Mouse (Mus musculus): ENCODE data around the gene Trak1.

The Trak1 gene

DNA sequence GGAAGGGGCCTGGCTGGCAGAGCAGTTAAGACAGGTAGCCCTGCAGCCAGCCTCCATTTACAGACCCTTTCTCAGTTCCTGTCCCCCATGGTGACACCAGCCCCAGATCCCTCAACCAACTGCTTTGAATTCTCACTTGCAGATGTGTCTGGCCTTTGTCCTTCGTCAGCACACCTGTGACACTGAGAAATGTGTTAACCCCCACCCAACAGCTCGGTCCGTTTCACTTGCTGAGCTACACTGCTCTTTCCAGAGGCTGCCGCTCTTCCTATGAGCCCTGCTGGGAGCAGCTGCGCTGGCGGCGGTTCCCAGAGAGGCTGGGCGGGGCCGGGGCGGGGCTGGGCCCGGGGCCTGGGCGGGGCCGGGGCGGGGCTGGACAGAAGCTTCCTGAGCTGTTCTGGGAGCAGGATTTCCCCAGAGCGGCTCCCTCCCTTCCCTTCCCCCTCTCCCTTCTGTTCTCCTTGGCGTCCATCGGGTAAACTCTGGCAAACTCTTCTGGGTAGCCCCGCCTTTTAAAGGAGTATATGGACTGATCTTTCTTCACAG lies 74.1 kb downstream of the Trak1 start:
- DNase-seq (ENCODE audit: low read depth, low spot score): peak; percentile 92

DNA sequence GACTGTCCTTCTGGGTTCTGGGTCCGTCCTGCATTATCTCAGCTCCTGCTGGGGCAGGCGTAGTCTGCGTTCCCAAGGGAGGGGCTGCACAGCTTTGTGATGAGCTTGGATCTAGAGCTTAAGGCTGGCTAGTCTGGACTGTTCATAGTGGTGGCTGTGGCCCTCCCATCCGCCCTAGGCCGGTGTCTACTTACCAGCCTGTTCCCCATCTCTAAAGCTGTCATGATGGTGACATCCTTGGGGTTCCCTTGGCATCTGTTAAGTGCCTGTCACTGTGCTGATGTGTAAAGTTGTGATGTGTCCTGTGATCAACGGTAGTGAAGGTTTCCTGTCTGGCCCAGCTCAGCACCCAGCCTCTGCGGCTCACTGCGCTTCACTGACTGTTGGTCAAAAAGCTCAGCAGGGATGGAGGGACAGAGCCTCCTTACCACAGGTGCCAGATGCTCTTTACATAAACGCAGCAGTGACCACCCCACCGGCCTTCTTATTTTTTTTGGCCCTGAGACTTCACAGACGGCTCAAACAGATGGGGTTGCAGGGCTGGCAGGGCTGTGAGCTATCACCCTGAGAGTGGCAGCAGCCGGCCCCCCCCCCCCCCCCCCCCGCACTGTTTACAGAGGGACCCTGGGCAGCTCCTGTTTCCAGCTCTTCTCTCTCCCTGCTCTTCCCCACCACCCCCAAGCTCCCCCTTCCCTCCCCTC lies 74.8 kb downstream of the Trak1 start:
- DNase-seq (ENCODE audit: low read depth, low spot score): no peak

DNA sequence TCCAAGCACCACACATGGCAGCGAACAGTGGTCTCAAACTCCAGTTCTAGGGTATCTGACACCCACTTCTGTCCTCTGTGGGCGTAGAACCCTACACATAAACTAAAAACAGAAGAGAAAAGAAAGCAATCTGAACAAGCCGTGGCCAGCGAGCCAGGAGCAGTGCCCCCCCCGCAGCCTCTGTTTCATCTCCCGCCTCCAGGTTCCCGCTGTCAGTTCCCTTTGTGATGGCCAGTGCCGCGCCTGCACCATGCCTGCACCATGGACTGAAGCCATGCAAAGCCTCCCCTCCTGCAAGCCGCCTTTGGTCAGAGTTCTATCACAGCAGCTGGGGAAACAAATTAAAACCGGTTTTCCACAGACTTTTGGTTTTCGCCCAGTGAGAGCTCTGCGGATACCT lies 75.8 kb downstream of the Trak1 start:
- no peak for DNase-seq (ENCODE audit: low read depth, low spot score)

DNA sequence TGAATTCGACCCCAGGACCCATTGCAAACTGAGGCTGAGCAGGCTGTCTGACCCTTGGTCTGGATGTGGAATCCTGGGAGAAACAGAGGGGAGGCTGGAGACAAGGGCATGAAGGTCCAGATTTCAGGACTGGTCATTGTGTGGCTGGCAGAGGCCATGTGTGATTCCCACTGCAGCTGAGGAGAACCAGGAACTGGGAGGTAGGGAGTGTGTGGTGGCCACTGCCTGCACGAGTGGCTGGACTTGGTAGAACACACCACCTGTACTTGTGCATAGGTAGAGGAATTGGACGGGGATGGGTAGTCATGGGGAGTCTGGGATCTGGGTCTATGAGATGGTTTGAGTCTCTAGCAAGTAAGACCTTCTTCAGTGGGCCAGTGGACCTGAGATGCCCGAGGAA lies 76.2 kb downstream of the Trak1 start:
- DNase-seq (ENCODE audit: low read depth, low spot score): no peak

DNA sequence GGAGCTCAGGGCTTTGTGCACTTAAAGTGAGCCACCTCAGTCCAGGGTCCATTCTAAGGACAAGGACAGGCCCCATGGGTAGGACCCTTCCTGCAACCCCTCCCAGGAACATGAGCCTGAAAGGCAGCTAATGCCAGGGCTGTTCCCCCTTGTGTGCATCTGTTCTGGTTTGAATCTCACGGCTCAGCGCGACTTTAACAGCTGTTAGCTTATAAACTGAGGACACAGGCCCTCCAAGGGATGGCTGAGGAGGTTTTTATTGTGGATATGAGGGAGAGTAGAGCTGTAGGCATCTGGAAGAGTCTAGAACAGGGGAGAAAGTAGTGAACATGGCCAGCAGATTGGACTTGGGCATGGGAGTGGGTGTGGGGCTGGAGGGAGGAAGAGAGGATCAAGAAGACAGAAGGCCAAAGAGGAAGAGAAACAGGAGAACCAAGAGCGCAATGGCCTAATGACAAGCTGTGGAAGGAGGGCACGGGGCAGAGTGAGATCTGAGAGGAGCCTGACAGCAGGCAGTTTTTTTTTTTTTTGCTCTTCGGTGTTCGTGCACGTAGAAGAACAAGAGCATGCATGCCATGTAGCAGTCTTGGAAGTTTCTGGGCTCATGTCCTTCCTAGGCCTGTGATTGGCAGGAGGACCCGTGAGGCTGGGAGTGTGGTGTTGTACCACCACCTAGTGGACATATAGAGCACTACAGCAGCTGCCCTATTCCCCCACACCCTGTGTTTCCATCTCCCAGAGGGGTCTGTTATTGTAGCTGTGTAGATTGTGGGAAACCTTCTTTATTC lies 77.0 kb downstream of the Trak1 start:
- peak; percentile 85 for DNase-seq (ENCODE audit: low read depth, low spot score)

DNA sequence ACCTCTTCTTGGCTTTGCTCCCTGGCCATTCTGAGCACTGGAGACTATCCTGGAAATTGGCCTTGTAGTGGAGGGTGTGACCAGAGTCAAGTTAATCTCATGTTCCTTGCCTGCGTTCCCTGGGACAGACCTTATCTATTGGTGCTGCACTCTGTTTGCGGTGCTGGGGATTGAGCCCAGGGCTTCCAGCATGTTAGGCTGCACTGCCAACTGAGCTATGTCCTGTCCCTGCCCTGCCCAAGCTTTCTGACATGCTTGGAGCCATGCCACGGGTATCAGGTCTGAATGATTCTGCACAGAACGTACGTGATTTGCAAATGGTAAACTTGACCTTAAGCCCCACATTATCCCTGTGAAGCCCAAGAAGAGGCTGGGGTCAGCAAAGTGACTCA lies 77.6 kb downstream of the Trak1 start:
- DNase-seq (ENCODE audit: low read depth, low spot score): no peak

DNA sequence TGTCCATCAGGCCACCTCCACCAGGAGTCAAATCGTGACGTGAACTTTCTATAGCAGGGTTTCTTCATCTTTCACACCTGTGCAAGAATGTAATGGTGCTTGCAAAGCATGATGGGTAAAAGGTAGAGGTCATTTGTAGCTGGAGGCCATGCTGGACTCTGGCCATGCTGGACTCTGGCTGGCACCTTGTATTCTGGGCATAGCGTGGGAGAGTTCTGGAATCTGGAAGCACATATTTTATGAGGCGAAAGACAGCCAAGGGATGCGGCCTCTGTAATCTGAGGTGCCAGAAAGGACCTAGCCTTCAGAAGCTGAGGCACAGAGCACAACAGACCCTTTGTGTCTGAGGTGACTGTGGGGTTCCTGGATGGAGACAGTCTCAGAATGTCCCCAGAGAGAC lies 78.8 kb downstream of the Trak1 start:
- no peak for DNase-seq (ENCODE audit: low read depth, low spot score)

DNA sequence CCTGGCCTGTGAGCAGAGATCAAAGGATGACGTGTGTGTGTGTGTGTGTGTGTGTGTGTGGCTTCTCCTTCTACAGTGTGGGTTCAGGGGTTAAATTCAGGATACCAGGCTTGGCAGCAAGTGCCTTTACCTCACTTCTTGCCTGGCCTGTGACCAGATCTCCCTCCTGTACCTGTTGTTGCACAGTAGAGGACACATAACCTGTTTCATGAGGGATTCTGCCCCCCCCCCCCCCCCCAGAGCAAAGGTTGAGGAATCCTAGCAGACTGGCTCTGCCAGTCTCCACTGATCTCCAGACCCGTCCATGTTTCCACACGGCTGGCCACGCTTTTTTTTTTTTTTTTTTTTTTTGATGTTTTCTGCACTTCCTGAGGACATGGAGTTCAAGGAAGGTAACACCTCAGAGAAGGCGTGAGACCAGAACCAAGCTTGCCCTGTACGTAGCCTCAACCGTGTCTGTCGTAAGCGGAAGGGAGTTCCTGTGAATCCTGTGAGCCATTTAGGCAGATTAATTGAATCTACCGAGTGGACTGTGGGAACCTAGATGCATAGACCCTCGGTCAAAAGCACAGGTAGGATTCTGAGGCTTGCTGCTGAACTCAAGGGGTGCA lies 83.1 kb downstream of the Trak1 start:
- no peak for DNase-seq (ENCODE audit: low read depth, low spot score)

DNA sequence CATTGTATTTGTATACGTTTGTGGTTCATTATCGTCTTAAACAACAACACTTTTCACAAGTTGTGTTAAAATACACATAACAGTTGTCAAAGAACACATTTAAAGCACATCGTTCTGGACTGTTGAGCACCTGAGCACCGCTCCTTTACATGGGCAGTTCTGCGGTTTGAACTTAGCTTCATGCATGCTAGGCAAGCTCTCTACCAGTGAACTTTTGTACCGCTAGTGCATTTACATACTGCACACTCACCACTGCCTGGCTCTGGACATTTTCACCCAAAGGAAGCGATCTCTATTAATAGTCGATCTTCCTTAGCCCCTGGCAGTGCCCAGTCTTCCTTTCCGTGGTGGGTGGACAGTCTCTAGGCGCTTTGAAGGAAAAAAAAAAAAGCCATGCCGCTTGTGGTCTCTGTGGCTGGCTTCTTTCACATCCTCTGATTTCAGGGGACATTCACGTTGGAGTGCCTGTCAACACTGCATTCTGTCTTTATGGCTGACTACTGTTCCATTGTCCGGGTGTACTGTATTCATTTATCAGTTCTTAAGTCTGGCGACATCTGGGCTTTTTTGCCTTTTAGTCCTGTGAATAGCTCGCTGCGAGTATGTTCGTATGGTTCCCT lies 84.5 kb downstream of the Trak1 start:
- no peak for DNase-seq (ENCODE audit: low read depth, low spot score)

DNA sequence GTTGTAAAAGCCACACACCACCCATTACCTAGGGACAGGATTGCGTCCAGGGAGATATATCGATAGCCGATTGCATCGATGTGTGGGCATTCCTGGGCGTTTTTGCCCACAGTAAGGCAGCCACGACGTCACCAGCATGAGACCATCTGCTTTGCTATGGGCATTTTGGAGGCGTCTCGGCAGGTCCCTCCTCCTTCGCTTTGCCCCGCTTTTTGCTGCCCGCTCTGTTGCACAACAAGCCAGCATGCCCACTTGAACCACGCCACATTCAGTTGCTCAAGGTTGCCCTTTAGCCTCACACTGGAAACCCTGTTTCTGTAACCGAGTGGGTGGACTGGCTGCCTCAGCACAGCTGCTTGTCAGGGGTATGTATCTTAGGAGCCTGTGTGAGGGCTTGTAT lies 85.3 kb downstream of the Trak1 start:
- DNase-seq (ENCODE audit: low read depth, low spot score): no peak

DNA sequence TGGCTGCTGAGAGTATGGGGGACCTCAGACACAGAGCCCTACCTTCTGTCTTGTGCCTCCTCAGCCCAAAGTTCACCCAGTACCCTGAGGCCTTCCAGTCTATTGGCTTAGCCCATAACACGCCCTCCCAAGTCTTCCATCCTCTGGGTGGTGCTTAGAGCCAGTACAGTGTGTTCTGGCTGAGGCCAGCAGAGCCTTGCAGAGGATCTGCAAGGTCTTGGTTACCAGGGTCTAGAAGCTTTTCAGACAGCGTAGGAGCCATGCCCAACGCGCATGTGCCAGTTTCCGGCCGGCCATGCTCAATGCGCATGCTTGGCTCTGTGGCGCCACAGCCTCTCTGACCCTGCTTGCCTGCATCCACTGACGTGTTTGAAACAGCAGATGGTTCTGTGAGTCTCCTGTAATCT lies 85.9 kb downstream of the Trak1 start:
- no peak for DNase-seq (ENCODE audit: low read depth, low spot score)

DNA sequence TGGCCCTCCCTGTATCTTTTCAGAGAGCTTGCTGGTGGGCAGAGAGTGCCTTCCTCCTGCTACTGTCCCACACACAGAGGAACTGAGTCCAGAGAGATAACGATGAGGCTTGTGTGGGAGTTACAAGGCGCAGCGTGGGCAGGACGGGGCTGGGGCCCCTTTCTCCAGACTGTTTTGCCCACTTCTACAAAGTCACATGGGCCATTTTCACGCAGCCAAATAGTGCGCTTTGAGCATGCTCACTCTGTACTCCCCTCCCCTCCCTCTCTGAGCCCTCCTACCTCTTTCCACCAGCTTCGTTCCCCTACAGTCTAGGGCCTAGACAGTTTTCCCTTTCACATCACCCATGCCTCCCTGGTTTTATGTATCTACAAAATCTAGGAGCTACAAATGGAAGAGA lies 87.3 kb downstream of the Trak1 start:
- DNase-seq (ENCODE audit: low read depth, low spot score): no peak

DNA sequence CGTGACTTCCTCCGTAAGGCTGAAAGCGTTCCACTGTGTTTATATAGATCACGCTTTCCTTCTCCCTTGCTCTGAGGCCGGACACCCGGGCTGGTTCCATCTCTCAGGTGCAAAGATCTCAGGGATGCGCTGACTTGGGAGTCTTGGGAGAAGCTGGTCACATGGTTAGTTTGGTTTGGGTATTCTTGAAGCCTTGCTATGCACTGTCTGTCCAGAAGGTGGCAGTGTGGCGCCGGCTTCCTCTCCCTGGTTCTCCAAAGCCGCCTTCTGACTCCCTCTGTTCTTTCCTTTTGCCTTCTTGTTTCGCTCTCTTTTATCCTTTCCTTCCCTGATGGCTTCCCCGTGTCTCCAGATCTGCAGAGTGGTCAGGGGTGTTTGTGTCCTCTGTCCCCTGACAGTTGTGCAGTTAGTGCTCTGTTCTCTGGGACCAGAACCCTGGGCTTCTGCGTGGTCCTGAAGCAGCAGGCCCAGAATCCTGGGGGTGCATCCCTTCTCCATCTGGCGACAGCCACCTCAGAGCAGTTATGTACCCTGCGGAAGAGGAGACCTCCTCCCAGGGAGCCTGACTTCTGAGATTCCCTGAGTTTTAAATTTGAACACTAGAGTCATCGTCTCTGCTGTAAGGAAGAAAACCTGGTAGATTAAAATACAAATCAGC lies 87.9 kb downstream of the Trak1 start:
- DNase-seq (ENCODE audit: low read depth, low spot score): peak; percentile 83

DNA sequence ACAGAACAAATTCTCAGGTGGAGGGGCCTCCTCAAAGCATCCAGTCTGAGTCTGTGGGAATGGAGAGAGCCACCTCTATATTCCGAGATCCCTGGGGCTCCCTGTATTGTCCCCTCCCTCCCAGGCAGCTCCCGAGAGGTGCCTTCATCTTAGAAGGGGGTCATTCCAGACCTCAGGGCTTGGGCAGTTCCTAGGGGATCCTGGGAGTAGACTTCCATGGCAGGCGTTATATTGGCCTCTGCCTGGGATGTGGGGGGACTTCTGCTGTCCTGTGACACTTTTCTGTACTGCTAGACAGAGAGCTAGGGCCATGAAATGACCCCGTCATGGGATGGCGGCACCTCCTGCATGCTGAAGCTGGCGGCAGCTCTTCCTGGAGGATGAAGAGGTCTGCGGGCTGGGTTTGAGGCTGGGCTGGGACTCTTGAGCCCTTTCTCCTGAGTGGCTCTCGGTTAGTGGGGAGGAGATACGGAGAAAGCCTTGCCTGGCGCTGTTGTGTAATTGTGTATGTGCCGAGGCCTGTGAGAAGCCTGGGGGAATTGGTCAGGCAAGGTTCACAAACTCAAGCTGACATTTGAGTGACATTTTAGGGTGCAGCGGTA lies 88.5 kb downstream of the Trak1 start:
- DNase-seq (ENCODE audit: low read depth, low spot score): no peak

DNA sequence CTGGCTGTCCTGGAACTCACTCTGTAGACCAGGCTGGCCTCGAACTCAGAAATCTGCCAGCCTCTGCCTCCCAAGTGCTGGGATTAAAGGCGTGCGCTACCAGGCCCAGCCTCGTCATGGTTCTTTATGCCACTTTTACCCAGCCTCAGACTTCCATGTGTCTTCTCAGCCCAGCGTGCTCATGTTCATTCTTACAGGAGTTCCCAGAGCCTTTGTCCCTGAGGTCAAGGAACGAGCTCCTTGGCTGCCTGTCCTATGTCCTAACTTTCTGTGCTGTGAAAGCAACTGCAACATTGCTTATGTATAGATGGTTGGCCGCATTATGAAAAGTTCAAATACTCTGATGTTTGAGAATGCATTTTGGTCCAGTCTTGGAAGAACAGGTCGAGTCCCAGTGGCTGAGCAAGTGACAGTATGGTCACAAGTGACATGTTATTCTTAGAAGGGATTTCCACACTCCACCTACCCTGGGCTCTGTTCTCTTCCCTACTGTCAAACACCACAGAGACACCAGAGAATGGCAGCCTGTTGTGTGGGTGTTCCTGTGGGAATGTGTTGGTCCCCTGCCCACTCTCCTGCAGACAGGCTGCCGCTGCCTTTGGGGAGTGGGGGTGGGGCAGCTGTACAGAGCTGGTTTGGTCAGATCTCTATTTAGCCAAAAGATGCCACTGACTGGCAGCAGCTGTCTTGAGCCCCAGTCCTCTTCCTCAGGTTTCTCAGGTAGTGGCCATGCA lies 90.4 kb downstream of the Trak1 start:
- DNase-seq (ENCODE audit: low read depth, low spot score): no peak

DNA sequence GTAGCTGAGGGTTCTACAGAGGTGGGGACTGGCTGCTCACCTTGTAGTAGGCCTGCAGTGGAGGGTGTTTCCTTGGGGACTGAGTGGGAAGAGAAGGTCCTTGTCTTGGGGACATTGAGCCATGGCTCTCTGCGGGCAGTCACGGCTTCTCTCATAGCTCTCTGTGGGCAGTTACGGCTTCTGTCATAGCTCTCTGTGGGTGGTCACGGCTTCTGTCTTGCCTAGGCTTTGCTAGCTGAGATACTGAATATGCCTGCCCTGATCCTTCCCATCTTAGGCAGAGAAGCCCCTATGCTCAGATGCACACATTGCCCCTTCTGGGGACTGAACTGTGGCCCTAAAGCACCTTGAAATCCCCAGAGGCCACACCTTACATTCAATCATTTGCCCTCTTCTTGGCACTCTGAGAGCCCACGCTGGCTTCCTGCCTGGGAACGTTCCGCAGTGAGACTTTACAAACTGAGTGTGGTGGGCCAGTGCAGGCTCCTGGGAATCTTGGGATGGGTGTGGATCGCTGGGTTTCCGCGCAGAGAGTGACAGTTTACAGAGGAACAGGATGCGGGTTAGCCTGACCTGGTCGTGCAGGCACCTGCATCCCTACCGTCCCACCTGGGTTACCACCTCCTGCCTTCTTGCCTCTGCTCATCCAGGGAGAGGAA lies 91.1 kb downstream of the Trak1 start:
- DNase-seq (ENCODE audit: low read depth, low spot score): no peak

DNA sequence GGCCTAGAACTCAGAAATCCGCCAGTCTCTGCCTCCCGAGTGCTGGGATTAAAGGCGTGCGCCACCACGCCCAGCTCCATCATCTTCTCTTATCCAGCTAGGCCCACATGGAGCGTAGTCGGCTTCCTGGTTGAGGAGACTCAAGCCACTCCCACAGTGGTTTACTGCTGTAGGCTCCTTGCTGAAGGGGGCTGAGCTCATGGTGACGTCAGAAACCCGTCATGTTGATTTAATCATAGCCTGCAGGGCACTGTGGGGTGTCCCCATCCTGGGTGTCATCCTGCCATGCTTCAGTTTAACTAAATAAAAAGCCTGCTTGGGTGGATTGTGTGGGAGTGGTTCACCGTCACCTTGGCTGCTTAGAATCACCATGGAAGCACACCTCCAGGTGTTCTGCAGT lies 92.0 kb downstream of the Trak1 start:
- no peak for DNase-seq (ENCODE audit: low read depth, low spot score)

DNA sequence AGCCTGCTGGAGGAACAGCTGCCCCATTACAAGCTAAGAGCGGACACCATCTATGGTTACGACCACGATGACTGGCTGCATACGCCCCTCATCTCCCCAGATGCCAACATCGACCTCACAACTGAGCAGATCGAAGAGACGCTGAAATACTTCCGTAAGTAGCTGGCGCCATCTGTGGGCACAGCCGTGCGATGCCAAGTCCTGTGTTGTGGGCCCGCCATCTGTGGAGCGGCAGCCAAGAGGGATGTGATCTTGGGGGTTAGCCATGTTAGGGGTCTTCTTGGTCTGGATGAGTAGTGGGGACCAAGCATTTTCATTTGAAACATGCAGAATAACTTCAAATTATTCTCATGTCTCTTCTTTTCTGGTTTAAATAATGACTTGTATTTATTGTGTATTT lies 94.6 kb downstream of the Trak1 start:
- no peak for DNase-seq (ENCODE audit: low read depth, low spot score)

DNA sequence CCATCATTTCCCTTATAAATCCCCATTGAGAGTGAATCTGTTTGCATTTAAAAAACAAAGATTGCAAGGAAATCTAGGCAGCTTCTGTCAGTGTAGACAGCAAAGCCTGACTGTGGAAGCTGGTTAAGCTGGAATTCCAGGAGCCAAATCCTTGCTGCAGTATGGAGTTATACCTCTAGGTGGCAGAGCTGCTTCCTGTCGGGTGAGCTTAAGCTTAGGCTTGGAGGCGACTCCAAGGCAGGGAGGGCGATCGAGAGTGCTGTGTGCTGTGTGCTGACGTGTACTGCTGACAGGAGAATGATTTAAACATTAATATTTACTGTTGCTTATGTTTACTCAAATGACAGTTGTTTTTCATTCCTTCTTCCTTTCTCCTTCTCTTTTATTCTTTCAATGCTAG lies 95.1 kb downstream of the Trak1 start:
- DNase-seq (ENCODE audit: low read depth, low spot score): peak; percentile 76

DNA sequence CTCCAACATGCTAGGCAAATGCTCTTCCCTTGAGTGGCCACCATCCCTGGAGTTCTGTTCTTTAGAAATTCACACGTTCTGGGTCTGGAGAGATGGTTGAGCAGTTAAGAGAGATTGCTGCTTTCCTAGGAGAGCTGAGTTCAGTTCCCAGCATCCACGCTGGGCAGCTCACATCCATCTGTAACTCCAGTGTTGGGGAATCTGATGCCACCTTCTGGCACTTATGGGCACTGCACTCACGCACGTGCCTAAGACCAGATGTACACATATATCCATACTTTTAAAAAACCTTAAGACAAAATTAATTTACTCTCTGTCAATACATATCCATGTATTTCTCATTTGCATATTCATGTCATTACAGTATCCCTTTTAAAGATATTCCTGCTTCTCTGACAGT lies 95.8 kb downstream of the Trak1 start:
- no peak for DNase-seq (ENCODE audit: low read depth, low spot score)

Data from mesoderm, embryonic 11.5 days (tissue).